In the genomic region with DNA sequence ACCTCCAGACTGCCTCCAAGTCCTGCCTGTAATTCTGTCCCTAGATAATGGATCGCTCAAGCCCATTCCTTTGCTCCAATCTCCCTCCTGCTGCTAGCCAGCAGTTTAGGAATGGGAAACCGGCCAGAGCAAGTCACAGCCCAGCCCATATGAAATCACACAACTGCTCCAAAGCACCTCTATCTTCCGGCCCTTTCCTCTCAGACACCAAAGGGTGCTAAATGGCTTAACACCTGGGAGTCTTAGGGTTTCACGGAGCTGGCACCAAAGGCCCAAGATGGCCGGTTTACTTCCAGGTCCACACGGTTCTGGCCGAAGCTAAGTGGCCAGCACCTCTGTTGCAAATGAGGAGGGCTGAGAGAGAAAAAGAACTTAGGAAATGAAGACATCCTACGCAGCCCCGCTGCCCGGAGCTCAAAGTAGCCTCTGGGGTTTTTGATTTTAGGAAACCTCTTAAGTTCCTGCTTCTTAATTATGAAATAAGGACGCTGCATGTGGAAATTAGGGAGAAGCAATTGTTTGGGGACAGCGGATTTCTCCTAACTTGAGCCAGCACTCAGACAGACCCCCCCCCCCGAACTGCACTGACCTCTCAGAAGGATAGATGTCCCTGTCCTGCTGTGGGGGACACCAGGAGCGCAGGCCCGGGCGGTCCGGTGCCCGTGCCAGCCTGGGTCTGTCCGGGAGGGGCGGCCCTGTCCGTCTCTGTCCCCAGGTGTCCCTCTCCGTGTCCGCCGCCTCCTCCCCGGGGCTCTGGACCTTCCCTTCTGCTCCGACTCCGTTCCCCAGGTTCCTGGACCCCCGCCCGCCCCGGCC, we compare ENCODE assay signal across 8 mouse cellular contexts. TPM values are rescaled to one million over a fixed set of nuclear protein-coding genes. Genes with fewer than 3 reads are reported as not detected.
A peak's percentile ranks its signal among the peaks of the same experiment; 100 is the strongest.
DNase-seq lines count a peak whose midpoint lies in the region; ATAC-seq and TF ChIP-seq lines count a peak whose summit lies in the region.

No protein-coding gene starts in this region.

- peak overlapping the region; percentile 57 for H3K27ac ChIP-seq in intestine, embryonic 16.5 days (ENCODE audit: low read length)
- peak overlapping the region; percentile 26; the same call in 1 of the 2 replicates for H3K27ac ChIP-seq in lung, embryonic 14.5 days (ENCODE audit: low read depth)
- peak overlapping the region; percentile 61 for H3K27ac ChIP-seq in stomach, embryonic 15.5 days

- DNase-seq in CD4-positive, CD25-positive, alpha-beta regulatory T cell, adult 2 months (ENCODE audit: low read depth, low spot score), result peak; percentile 15
- DNase-seq in adrenal gland, postnatal 36 days, result peak; percentile 58 to 66
- peak; percentile 48 for DNase-seq in gastrocnemius, postnatal 25 days
- peak; percentile 52 for DNase-seq in lung, embryonic 14.5 days
- DNase-seq in c-Kit-positive CD71-positive TER-119-positive erythroid progenitor cells, embryonic 14.5 days (ENCODE audit: low spot score), result no peak

- no peaks in the 10 kb centered on the region for H3K9me3 ChIP-seq in intestine, embryonic 16.5 days (ENCODE audit: control insufficient read depth, low read length)
- no peaks in the 10 kb centered on the region for H3K9me3 ChIP-seq in lung, embryonic 14.5 days (ENCODE audit: low read depth, low read length)
- no peaks in the 10 kb centered on the region for H3K9me3 ChIP-seq in stomach, embryonic 15.5 days

- no peaks in the 10 kb centered on the region for H3K27me3 ChIP-seq in intestine, embryonic 16.5 days (replicated peaks; ENCODE audit: control insufficient read depth, insufficient read depth, low read length)
- no peaks in the 10 kb centered on the region for H3K27me3 ChIP-seq in lung, embryonic 14.5 days (ENCODE audit: insufficient read depth, low read length)
- H3K27me3 ChIP-seq in stomach, embryonic 15.5 days (replicated peaks), result no peaks in the 10 kb centered on the region

- peak overlapping the region; percentile 88 for H3K4me3 ChIP-seq in intestine, embryonic 16.5 days (ENCODE audit: low read length)
- peak overlapping the region; percentile 77 for H3K4me3 ChIP-seq in lung, embryonic 14.5 days (ENCODE audit: low read depth, low read length)
- H3K4me3 ChIP-seq in stomach, embryonic 15.5 days (replicated peaks), result peak overlapping the region; percentile 78

- H3K4me2 ChIP-seq in intestine, embryonic 16.5 days (ENCODE audit: low read depth, low read length), result peak overlapping the region; percentile 87
- peak overlapping the region; percentile 87 for H3K4me2 ChIP-seq in lung, embryonic 14.5 days
- peak overlapping the region; percentile 74 for H3K4me2 ChIP-seq in stomach, embryonic 15.5 days

- 5% methylated on average over 30 of the region's 30 CpGs for WGBS in intestine, embryonic 16.5 days
- WGBS in lung, embryonic 14.5 days, result 4% methylated on average over 30 of the region's 30 CpGs
- WGBS in stomach, embryonic 15.5 days, result 4% methylated on average over 30 of the region's 30 CpGs

- TF ChIP-seq CTCF in lung, embryonic 14.5 days (IDR thresholded peaks at IDR 0.05; ENCODE audit: low read depth), result no peak

- peaks cover 26% of the 10 kb centered on the region for H3K4me1 ChIP-seq in intestine, embryonic 16.5 days (ENCODE audit: control insufficient read depth, insufficient read depth, low read length)
- H3K4me1 ChIP-seq in lung, embryonic 14.5 days (ENCODE audit: insufficient read depth), result peaks cover 13% of the 10 kb centered on the region
- H3K4me1 ChIP-seq in stomach, embryonic 15.5 days, result peaks cover 26% of the 10 kb centered on the region

- H3K36me3 ChIP-seq in intestine, embryonic 16.5 days (ENCODE audit: control insufficient read depth, insufficient read depth, low read length), result no peaks in the 10 kb centered on the region
- no peaks in the 10 kb centered on the region for H3K36me3 ChIP-seq in lung, embryonic 14.5 days (ENCODE audit: insufficient read depth)
- H3K36me3 ChIP-seq in stomach, embryonic 15.5 days, result no peaks in the 10 kb centered on the region

- H3K9ac ChIP-seq in intestine, embryonic 16.5 days (ENCODE audit: low read depth, low read length), result peak overlapping the region; percentile 90
- peak overlapping the region; percentile 80 for H3K9ac ChIP-seq in lung, embryonic 14.5 days
- peak overlapping the region; percentile 66 for H3K9ac ChIP-seq in stomach, embryonic 15.5 days

- ATAC-seq in CD4-positive, CD25-positive, alpha-beta regulatory T cell, adult 4 months, result no peak
- ATAC-seq in intestine, embryonic 16.5 days, result peak; percentile 65
- peak; percentile 64 for ATAC-seq in lung, embryonic 14.5 days (ENCODE audit: insufficient read depth)
- peak; percentile 52 for ATAC-seq in stomach, embryonic 15.5 days (ENCODE audit: insufficient read depth, low FRiP score, low read depth)

RNA-seq across cellular contexts. Expression of a gene that starts 0.5 kb away (rescaled TPM):
- 10 to 100 TPM; 19.0 to 20.0 TPM for polyA plus RNA-seq in CD4-positive, CD25-positive, alpha-beta regulatory T cell, adult 4 months (2017; shearing (Covaris generic))
- 10 to 100 TPM; 76.6 to 96.6 TPM for total RNA-seq in adrenal gland, postnatal 36 days (2021)
- 10 to 100 TPM; 10.9 to 16.2 TPM for total RNA-seq in gastrocnemius, postnatal 25 days (2021)
- polyA plus RNA-seq in intestine, embryonic 16.5 days (2015; fragmentation: Nextera tagmentation; extraction: Ambion mirVana), result 19.6 and 22.2 TPM in 2 replicates
- 11.6 and 14.2 TPM in 2 replicates for polyA plus RNA-seq in lung, embryonic 14.5 days (2014; fragmentation: Nextera tagmentation; extraction: Ambion mirVana)
- polyA plus RNA-seq in stomach, embryonic 15.5 days (2015; fragmentation: Nextera tagmentation; extraction: Ambion mirVana), result 13.7 and 14.1 TPM in 2 replicates

RNA-seq across cellular contexts. Expression of a gene that starts 42.9 kb away (rescaled TPM):
- 10 to 100 TPM; 35.8 to 41.2 TPM for polyA plus RNA-seq in CD4-positive, CD25-positive, alpha-beta regulatory T cell, adult 4 months (2017; shearing (Covaris generic))
- 10 to 100 TPM; 23.1 to 27.1 TPM for total RNA-seq in adrenal gland, postnatal 36 days (2021)
- total RNA-seq in gastrocnemius, postnatal 25 days (2021), result 10 to 100 TPM; 10.2 to 11.0 TPM
- 29.3 and 30.1 TPM in 2 replicates for polyA plus RNA-seq in intestine, embryonic 16.5 days (2015; fragmentation: Nextera tagmentation; extraction: Ambion mirVana)
- polyA plus RNA-seq in lung, embryonic 14.5 days (2014; fragmentation: Nextera tagmentation; extraction: Ambion mirVana), result 60.2 and 61.1 TPM in 2 replicates
- polyA plus RNA-seq in stomach, embryonic 15.5 days (2015; fragmentation: Nextera tagmentation; extraction: Ambion mirVana), result 37.9 and 38.0 TPM in 2 replicates

RNA-seq across cellular contexts. Expression of a gene that starts 43.2 kb away (rescaled TPM):
- polyA plus RNA-seq in CD4-positive, CD25-positive, alpha-beta regulatory T cell, adult 4 months (2017; shearing (Covaris generic)), result not detected
- total RNA-seq in adrenal gland, postnatal 36 days (2021), result under 1 TPM; 0.10 to 0.20 TPM
- total RNA-seq in gastrocnemius, postnatal 25 days (2021), result not detected
- 0.06 and 0.07 TPM in 2 replicates for polyA plus RNA-seq in intestine, embryonic 16.5 days (2015; fragmentation: Nextera tagmentation; extraction: Ambion mirVana)
- polyA plus RNA-seq in lung, embryonic 14.5 days (2014; fragmentation: Nextera tagmentation; extraction: Ambion mirVana), result not detected in 2 replicates
- 0.06 and 0.14 TPM in 2 replicates for polyA plus RNA-seq in stomach, embryonic 15.5 days (2015; fragmentation: Nextera tagmentation; extraction: Ambion mirVana)

RNA-seq across cellular contexts. Expression of a gene that starts 48.4 kb away (rescaled TPM):
- 10 to 100 TPM in 1 of 2 experiments, 1 to 10 TPM in 1; 6.8 to 23.1 TPM for polyA plus RNA-seq in CD4-positive, CD25-positive, alpha-beta regulatory T cell, adult 4 months (2017; shearing (Covaris generic))
- total RNA-seq in adrenal gland, postnatal 36 days (2021), result 10 to 100 TPM; 29.0 to 54.7 TPM
- total RNA-seq in gastrocnemius, postnatal 25 days (2021), result 1 to 10 TPM; 6.8 to 9.4 TPM
- polyA plus RNA-seq in intestine, embryonic 16.5 days (2015; fragmentation: Nextera tagmentation; extraction: Ambion mirVana), result 14.3 and 19.4 TPM in 2 replicates
- polyA plus RNA-seq in lung, embryonic 14.5 days (2014; fragmentation: Nextera tagmentation; extraction: Ambion mirVana), result 18.7 and 20.4 TPM in 2 replicates
- polyA plus RNA-seq in stomach, embryonic 15.5 days (2015; fragmentation: Nextera tagmentation; extraction: Ambion mirVana), result 16.7 and 20.9 TPM in 2 replicates

RNA-seq across cellular contexts. Expression of a gene that starts 48.7 kb away (rescaled TPM):
- 1 to 10 TPM; 4.2 to 5.5 TPM for polyA plus RNA-seq in CD4-positive, CD25-positive, alpha-beta regulatory T cell, adult 4 months (2017; shearing (Covaris generic))
- 10 to 100 TPM; 10.0 to 12.6 TPM for total RNA-seq in adrenal gland, postnatal 36 days (2021)
- total RNA-seq in gastrocnemius, postnatal 25 days (2021), result 1 to 10 TPM; 3.5 to 4.7 TPM
- polyA plus RNA-seq in intestine, embryonic 16.5 days (2015; fragmentation: Nextera tagmentation; extraction: Ambion mirVana), result 4.5 TPM in 2 replicates
- 3.6 and 4.2 TPM in 2 replicates for polyA plus RNA-seq in lung, embryonic 14.5 days (2014; fragmentation: Nextera tagmentation; extraction: Ambion mirVana)
- polyA plus RNA-seq in stomach, embryonic 15.5 days (2015; fragmentation: Nextera tagmentation; extraction: Ambion mirVana), result 5.1 and 6.1 TPM in 2 replicates
